Mouse (Mus musculus): ENCODE measurements at regions not wholly inside any gene's neighbourhood (a gene's known extent, or its start where the extent isn't known, plus 50 kb on each side); places are given as distances from the start of the nearest gene placed in this dataset.
A peak's percentile ranks its signal among the peaks of the same experiment; 100 is the strongest.

DNA sequence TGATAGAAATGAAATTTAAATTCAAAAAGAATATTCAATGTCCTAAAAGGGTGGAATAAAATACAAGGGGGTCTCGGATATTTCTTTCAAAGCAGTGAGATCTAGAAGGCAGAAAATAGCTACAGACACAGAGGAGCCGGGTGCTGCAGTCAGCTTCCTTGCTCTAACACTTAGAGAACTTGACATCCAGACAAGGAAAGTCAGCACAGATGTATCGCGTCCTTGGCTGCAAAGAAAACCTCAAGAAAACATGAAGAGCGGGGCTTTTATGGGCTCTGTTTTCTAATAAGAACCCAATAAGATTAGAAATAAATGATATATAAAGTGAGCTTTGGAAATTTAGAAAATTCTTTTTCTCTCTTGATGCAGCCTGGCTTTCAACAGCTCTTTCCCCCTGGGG, 53.1 kb upstream of the Glis3 start:
- DNase-seq (ENCODE audit: low spot score): no peak

DNA sequence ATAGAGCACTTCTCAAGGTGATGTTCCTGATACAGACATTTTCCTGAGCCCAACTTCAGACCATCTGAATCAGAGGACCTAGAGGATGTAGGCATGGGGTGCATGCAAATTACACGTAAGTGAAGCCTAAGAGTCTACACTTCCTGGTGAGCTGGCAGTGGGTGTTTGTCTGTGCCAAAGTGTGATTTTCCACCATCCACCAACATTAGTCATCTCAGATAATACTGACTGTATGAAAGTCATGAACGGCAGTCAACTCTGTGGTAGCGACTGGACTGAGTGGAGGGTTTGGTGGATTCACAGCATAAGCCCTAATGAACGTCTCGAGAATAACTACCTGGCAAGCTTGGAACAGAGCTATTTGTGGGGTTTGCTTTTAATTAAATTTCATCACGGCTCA, 53.9 kb upstream of the Glis3 start:
- no peak for DNase-seq (ENCODE audit: low spot score)

DNA sequence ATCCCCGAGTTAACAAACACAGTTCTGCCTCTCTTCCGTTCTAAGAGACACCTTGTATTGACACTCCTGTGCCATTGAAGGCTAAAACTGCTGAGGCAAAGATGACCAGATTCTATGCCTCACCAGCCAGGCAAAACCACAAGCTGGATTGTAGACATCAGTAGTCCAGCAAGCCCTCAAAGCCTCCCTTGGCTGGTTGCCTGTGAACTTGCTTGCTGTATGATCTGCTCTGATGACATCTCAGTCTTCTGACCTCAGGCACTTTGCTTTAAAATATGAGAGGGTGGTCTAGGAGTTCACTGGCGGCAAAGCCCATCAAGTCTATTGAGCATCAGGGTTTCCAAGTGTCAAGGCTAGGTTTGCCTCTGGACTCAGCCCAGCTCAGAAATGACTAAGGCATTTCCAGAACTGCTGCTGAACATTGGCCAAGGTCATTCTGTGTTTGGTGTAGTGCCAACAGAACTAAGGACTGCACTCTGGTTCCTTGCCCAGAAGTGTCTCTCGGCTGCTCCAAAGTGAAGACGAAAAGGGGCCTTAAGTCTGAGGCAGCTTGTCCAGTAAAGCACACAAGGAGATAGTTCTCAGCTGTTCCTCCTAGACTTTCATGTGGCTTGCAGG, 63.4 kb upstream of the Glis3 start:
- DNase-seq (ENCODE audit: low spot score): no peak

DNA sequence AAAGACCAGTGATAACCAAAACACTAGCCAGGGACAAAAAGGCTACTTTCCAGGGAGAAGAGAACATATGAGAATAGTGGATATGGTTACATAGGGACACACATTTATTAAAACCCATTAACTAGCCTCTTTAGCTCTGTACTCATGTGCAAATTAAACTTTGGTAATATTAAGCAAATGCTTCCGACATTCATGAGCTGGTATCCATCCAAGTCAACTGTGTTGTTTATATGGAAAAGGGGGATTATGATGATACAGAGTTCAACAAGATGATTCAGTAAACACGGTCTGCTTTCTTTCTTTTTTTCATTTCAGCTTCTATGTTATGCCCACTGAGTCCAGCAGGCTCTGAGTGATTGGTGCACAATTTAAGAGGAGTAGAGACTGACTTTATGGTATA, 65.2 kb upstream of the Glis3 start:
- no peak for DNase-seq (ENCODE audit: low spot score)

DNA sequence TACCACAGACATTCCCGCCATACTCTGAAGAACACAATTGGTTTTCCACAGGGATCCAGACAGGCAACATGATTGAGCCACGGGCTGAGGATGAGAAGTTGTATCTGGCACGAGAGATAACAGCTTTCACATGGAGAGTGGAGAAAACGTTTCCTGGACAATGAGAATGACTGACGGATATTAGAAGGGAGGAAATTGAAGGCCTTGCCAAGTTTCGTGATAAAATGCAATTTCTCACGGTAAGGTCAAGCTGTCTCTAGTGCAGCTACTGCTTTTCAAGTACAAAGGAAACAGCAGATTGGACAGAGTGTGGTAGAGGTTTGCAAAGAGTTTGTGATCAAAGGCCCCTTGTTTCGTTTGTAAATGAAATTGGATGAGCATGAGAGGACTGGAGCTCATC, 65.7 kb upstream of the Glis3 start:
- no peak for DNase-seq (ENCODE audit: low spot score)

DNA sequence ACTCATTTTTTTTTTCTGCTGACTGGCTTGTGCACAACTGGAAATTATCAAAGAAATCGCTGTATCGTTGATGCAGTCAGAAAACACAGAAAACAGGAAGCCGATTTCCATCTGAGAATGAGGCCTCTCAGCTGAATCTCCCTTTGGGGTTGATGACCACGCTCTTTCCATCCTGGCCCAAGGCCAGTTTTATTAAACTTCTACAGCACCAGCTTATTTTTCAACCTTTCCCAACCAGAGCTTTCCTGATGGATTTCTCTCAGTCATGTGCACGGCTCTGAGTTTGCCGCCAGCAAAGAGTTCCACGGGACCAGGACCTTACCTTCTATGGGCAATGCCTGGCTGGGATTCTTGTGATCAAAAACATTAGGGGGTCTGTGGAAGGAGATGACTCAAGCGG, 71.2 kb upstream of the Glis3 start:
- no peak for DNase-seq (ENCODE audit: low spot score)

DNA sequence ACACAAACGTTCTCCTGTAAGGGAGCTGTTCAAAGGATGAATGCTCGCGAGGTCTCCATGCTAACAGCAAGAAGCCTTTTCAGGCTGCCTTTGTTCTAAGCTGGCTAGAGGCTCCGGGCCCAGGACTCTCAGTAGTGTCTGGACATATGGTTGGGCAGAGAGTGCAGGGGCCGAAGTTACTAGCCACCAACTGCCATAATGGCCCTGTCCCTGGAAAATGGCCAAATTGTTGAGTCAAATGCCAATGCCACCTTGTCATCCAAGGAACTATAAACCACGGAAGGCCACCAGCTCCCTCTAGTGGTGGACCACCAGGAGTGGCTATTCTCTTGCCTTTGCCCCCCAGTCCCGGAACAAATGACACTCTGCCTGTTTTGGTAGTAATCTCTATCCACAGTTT, 76.0 kb upstream of the Slc1a1 start:
- peak; percentile 70 for DNase-seq (ENCODE audit: low spot score)

DNA sequence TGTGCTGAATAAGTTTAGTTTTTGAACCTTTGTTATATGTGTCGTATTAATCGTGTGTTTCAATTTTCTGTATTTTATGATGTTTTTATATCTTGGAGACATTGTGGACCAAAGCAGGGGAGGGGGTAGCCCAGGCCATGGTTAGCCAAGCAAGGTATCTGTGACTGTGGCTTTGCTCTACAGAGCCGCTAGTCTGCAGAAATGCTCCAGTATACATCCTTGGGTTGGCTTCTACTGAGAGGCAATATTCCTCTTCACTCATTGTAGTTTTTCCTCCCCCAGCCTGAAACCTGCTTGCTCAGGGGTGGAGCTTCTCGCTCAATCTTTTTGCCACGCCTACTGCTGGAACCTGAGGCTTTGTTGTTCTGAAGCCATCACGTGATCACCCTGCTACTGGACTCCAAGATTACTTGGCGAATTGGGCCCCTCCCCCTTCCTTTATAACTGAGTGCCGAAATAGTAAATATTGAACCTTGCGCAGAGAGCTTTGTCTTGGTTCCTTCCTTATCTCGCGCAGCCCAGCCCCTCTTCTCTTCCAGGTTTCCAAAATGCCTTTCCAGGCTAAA, 70.0 kb upstream of the Slc1a1 start:
- DNase-seq (ENCODE audit: low spot score): no peak

DNA sequence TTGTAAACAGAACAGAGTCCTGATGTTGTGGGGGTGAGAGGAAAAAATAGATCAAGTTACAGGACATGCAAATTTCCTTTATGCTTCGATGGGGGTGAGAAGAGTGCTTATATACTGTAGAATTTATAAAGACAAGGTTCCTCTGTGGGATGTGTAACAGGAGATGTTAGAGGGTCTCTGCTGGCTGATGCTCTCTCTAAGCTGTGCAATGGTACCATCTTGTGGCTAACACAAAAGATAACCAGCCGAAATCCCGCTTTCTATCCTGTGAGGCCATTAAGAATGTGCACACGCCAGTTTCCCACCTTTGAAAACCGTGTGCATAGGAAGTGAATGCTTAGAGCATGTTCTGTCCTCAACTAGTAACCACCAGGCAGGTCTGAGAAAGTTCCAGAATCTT, 66.6 kb upstream of the Slc1a1 start:
- DNase-seq (ENCODE audit: low spot score): peak; percentile 54

DNA sequence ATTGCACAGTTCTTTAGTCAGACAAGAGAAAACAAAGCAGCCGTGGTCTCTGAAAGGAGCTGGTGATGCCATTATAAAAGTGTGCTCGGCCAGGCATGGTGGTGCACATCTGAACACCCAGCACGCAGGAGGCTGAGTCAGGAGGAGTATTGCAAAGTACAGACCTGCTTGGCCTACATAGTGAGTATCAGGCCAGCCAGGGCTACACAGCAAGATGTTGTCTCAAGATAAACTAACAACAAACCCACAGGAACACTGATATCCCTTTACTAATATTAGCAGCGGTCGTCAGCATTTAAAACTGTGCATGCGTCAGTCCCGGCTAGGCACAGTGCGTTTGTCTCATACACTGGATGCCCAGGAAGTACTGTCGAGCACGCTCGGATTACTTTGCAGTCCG, 64.4 kb upstream of the Slc1a1 start:
- no peak for DNase-seq (ENCODE audit: low spot score)

DNA sequence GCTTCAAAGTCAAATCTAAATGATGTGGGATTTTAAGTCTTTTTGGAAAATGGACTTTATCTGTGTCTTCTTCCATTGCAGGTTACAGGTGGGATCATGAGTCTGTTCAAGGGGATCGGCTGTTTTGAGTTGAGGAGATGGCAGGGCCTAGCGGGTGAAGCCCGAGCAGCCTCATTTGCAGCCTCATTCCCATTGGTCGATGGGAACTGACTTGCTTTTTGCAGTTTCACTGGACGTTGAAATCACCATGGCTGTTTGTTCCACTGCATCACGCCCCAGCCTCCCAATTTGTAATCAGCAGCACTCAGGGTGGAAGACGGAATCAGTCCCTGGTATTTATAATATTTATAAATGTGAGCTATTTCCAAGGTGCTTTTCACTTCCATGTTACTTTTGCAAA, 63.0 kb upstream of the Slc1a1 start:
- DNase-seq (ENCODE audit: low spot score): no peak

DNA sequence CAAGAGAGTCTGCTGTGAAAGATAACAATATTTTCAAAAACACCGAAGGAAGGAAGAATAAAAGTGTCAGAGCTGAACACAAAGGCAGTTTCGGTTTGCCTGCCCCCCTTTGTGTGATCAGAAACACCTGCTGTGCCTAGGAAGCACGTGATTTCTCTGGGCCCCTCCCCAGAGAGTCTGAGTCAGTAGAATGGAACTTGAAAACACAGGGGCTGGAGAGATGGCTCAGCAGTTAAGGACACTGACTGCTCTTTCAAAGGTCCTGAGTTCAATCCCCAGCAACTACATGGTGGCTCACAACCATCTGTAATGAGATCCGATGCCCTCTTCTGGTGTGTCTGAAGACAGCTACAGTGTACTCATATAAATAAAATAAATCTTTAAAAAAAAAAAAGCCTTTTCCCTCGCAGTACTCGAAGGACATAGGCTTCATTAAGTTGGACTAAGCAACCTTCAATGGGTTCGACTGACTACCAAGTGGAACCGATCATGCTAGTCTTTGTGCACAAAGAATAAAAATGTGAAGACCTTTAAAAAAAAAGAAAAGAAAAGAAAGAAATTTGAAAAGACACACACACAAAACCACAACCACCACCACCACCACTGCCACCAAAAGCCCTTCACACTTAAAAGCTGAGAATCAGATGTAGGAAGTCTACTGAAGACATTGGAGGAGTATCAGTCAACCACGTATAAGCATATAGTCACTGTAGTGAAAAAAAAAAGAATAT, 61.8 kb upstream of the Slc1a1 start:
- DNase-seq (ENCODE audit: low spot score): peak; percentile 35

DNA sequence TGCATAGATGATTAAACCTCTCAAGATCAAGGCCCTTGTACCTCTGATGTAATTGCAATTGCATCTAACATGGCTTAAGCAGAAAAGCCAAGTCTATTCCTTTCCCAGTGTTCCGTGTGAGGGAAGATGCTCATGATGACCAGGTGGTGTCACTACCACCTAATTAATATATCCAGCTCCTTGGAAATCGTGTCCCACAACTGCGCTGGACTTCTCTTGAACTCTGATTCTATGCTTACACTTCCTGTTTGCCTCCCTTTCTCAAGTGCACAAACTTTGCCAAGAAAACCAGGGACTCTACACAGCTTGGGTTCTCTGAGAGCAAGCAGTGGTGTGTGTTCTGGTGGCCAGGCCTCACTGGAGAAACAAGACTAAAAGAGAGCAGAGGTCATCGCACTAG, 58.0 kb upstream of the Slc1a1 start:
- peak; percentile 64 for DNase-seq (ENCODE audit: low spot score)

DNA sequence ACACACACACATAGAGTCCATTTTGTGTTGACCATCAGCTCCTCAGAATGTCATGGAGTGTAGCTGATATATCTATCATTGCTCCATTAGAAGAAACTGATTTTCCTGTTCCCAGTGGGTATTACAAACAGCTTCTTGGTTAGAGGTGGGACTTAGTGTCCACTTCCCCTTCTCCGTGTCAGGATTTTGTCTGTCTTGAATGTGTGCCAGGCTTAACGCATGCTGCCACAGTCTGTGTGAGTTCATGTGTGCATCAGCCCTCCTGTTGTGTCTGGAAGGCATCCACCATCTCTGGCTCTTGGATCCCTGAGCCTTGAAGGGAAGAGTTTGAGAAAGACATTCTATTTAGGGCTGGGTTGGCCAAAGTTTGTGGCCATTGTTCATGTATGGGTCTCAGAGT, 57.2 kb upstream of the Slc1a1 start:
- no peak for DNase-seq (ENCODE audit: low spot score)

DNA sequence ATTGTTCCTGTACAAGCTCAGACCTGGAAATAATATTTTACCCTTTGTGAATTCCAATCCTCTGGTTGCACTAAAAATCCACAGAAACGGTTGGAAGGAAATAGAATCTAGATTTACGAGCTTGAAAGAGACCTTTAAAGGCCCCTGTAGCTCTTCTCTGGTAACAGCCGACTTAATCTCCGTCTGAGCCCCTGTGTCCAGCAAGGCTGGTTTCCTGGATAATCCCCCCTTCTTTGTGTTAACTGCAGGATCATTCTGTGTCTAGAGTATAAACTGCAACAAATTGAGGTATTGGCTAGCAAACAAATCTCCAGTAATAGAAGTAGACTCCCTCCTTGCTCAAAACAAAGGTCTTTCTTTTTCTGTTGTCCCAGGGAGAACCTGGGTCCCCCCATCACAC, 56.5 kb upstream of the Slc1a1 start:
- DNase-seq (ENCODE audit: low spot score): peak; percentile 7

DNA sequence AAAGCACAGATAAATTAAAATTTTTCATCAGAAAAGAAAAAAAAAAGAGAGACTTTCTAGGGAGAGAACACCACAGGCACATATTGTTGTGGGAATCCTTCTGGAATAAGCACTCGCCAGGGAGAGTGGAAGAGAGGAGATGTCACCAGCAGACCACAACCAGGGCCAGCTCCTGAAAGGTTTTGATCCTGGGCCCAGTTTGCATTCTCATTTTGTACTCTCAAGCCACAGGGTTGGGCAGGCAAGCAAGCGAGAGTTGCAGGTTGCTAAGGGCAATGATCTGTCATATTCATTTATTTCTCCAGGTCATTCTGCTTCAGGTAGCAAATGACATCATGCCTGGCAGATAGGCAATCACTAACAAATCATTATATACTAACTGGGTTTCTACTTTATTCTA, 52.9 kb upstream of the Slc1a1 start:
- no peak for DNase-seq (ENCODE audit: low spot score)
